Mouse (Mus musculus) right cerebral cortex, adult 2 months (tissue): ENCODE measurements at regions not wholly inside any gene's neighbourhood (a gene's known extent, or its start where the extent isn't known, plus 50 kb on each side); places are given as distances from the start of the nearest gene placed in this dataset.

Experiments
- DNase-seq, 2 experiments: peaks; one replicate each; pipeline ENCODE4 v3.0.0; 2021 to 2022; ENCODE audit warnings: low spot score in 2 of 2

- DNase-seq = no peak
Measured at GRCm38 (mm10) chr2:169450801-169451200, 136.7 kb downstream of the Gm11011 start.

- DNase-seq = peak; percentile 43 to 48
Measured at GRCm38 (mm10) chr2:169447495-169448280, 139.9 kb downstream of the Gm11011 start.

- no peak for DNase-seq
Measured at GRCm38 (mm10) chr2:169445877-169446276, 141.7 kb downstream of the Gm11011 start.

- DNase-seq = no peak
Measured at GRCm38 (mm10) chr2:169445371-169445770, 142.2 kb downstream of the Gm11011 start.

GRCm38 (mm10) chr2:169443271-169443670 lies 144.3 kb downstream of the Gm11011 start:
- DNase-seq = no peak

GRCm38 (mm10) chr2:169431516-169431915 lies 156.0 kb downstream of the Gm11011 start:
- DNase-seq = no peak

GRCm38 (mm10) chr2:169429411-169429810 lies 158.1 kb downstream of the Gm11011 start:
- no peak for DNase-seq

- DNase-seq = no peak
Measured at GRCm38 (mm10) chr2:169424166-169424920, 163.2 kb downstream of the Gm11011 start.

GRCm38 (mm10) chr2:169412361-169412760 lies 175.2 kb downstream of the Gm11011 start:
- DNase-seq = no peak

- no peak for DNase-seq
Measured at GRCm38 (mm10) chr2:169410080-169410479, 177.5 kb downstream of the Gm11011 start.

- peak in 1 of 2 experiments; percentile 5 for DNase-seq
Measured at GRCm38 (mm10) chr2:169404908-169405690, 182.4 kb downstream of the Gm11011 start.

GRCm38 (mm10) chr2:169397758-169398157 lies 189.8 kb downstream of the Gm11011 start:
- no peak for DNase-seq

GRCm38 (mm10) chr2:169397013-169397412 lies 190.5 kb downstream of the Gm11011 start:
- DNase-seq = no peak

GRCm38 (mm10) chr2:169396294-169396693 lies 191.3 kb downstream of the Gm11011 start:
- DNase-seq = peak; percentile 15 to 31

- peak in 1 of 2 experiments; percentile 10 for DNase-seq
Measured at GRCm38 (mm10) chr2:169389611-169390010, 197.9 kb downstream of the Gm11011 start.

- DNase-seq = no peak
Measured at GRCm38 (mm10) chr2:169388569-169388968, 199.0 kb downstream of the Gm11011 start.

- no peak for DNase-seq
Measured at GRCm38 (mm10) chr2:169387765-169388518, 199.6 kb downstream of the Gm11011 start.

GRCm38 (mm10) chr2:169383701-169384100 lies 203.8 kb downstream of the Gm11011 start:
- no peak for DNase-seq

- DNase-seq = no peak
Measured at GRCm38 (mm10) chr2:169373069-169373468, 214.5 kb downstream of the Gm11011 start.

- no peak for DNase-seq
Measured at GRCm38 (mm10) chr2:169365046-169365445, 222.5 kb downstream of the Gm11011 start.

GRCm38 (mm10) chr2:169360272-169360671 lies 227.3 kb downstream of the Gm11011 start:
- DNase-seq = peak; percentile 10
